Mouse (Mus musculus): ENCODE data around the gene Nxpe3.

DNA sequence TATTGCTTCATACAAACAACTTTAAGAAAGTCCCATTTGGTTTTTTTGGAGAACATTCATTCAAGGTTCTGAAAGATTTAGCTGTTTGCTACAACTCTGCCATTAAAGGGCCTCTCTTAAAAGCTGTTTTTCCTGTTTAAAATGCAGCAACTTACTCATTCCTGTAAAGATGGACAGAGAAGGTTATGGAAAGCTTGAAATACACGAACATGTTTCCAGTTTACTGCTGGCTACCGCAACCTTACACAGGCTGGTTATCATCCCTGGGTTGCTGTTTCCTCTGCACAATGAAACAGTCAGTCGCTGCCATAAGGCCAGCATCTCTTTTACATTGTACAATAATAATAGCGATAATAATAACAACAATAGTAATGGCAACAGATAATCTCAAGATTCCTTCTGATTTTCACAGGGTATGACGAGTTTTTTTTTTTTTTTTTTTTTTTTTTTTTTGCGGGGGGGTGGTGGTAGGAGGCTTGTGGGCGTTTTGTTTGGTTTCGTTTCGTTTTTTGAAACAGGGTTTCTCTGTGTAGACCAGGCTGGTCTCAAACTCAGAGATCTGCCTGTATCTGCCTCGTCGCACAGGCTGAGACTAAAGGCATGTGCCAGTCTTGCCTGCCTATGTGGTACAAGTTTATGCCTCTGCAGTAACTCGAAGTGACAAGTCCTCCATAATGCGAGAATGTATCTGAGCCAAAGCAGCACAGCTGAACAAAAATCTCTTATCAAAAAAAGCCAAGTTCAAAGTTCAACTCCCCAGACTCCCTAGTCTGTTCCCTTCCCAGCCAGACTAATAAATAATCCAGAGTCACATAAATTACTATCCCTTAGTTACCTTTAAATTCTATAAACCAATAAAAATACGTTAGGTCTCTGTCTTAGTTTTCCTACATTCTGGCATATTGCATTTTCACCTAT lies 7.0 kb upstream of the Nxpe3 start:
- no peak for TF ChIP-seq CTCF (IDR thresholded peaks at IDR 0.05; ENCODE audit: extremely low read depth, insufficient read depth, low read length)
- TF ChIP-seq POLR2A (IDR thresholded peaks at IDR 0.05; ENCODE audit: extremely low read depth, insufficient read depth, low read length): no peak
